Mouse (Mus musculus) stomach, postnatal 0 days (tissue): Measurements from ENCODE around the gene Slc35c1. TPM values are rescaled to one million over a fixed set of nuclear protein-coding genes. Genes with fewer than 3 reads are reported as not detected.

ENCODE experiments used
- ATAC-seq: fragments of 200-750 bp; cut with Nextera tagmentation; 2 replicates; pipeline ENCODE4 v1.8.0; 2017; ENCODE audit not compliant: low FRiP score, low TSS enrichment
- DNase-seq: peaks from one replicate; pipeline ENCODE4 v3.0.0-alpha.2; 2016; ENCODE audit warnings: low spot score
- H3K27ac ChIP-seq: fragments of 300-500 bp; sonication (generic); replicated peaks from 2 replicates; pipeline ENCODE4 v1.5.1; 2014; ENCODE audit warnings: mild to moderate bottlenecking, control low read depth
- H3K27me3 ChIP-seq: fragments of 300-500 bp; sonication (generic); 2 replicates; pipeline ENCODE4 v1.6.1; 2014; ENCODE audit warnings: low read length; ENCODE audit not compliant: control insufficient read depth, insufficient read depth
- H3K36me3 ChIP-seq: fragments of 300-500 bp; sonication (generic); 2 replicates; pipeline ENCODE4 v1.6.1; 2014; ENCODE audit warnings: low read length, mixed read lengths; ENCODE audit not compliant: control insufficient read depth, insufficient read depth
- H3K4me1 ChIP-seq: fragments of 300-500 bp; sonication (generic); replicated peaks from 2 replicates; pipeline ENCODE4 v1.6.1; 2014; ENCODE audit warnings: antibody characterized with exemption; ENCODE audit not compliant: control insufficient read depth, insufficient read depth
- H3K4me2 ChIP-seq: fragments of 300-500 bp; sonication (generic); replicated peaks from 2 replicates; pipeline ENCODE4 v1.6.1; 2014; ENCODE audit warnings: low read depth, mild to moderate bottlenecking, control low read depth, moderate library complexity
- H3K4me3 ChIP-seq: fragments of 300-500 bp; sonication (generic); 2 replicates; pipeline ENCODE4 v1.5.1; 2014; ENCODE audit warnings: low read depth, low read length, control low read depth
- H3K9ac ChIP-seq: fragments of 300-500 bp; sonication (generic); 2 replicates; pipeline ENCODE4 v1.6.1; 2014; ENCODE audit warnings: mild to moderate bottlenecking, low read length, control low read depth, mixed read lengths
- H3K9me3 ChIP-seq: fragments of 300-500 bp; sonication (generic); 2 replicates; pipeline ENCODE4 v1.6.1; 2016; ENCODE audit warnings: low read length; ENCODE audit not compliant: control insufficient read depth
- CTCF ChIP-seq: IDR thresholded peaks from 2 replicates; pipeline ENCODE4 v1.5.1; 2016; ENCODE audit warnings: antibody characterized with exemption, low read depth, mild to moderate bottlenecking, moderate library complexity
- EP300 ChIP-seq: optimal IDR thresholded peaks from 2 replicates; pipeline ENCODE3; 2016; ENCODE audit warnings: antibody characterized with exemption
- WGBS: fragments of 180-500 bp; shearing (Covaris S2); extraction: QIAGEN DNeasy Blood & Tissue Kit; methylation state at CpG from one replicate; pipeline ENCODE4 v1.1.7; 2014; 5-methylcytosine and 5-hydroxymethylcytosine counted together
- polyA plus RNA-seq: library from polyadenylated mRNA; unstranded; fragments of >200 nt; fragmentation: Nextera tagmentation; extraction: Ambion mirVana; gene quantifications from 2 replicates; pipeline ENCODE4 v1.2.1, GENCODE M21; 2015

Slc35c1 gene
- polyA plus RNA-seq, 1 experiment from 2014 or later, result 35.8 TPM

- DNase-seq (peak; percentile 86), ATAC-seq (no peak)
- 23% methylated on average over 17 of the region's 17 CpGs for WGBS
- Histone ChIP-seq H3K4me1 (peaks cover 27% of the 10 kb centered on the region), H3K27me3 (no peaks in the 10 kb centered on the region), H3K4me3 (peak overlapping the region; percentile 90), H3K4me2 (peak overlapping the region; percentile 80), H3K9me3 (no peaks in the 10 kb centered on the region), H3K27ac (peak overlapping the region; percentile 89), H3K36me3 (no peaks in the 10 kb centered on the region), H3K9ac (peak overlapping the region; percentile 93)
- no peak for TF ChIP-seq EP300
- no peak for TF ChIP-seq CTCF
Observed at GRCm38 (mm10) chr2:92432299-92433295, 27.7 kb downstream of the Slc35c1 start.

- Histone ChIP-seq H3K36me3 (no peaks in the 10 kb centered on the region), H3K4me1 (peaks cover 28% of the 10 kb centered on the region), H3K9me3 (no peaks in the 10 kb centered on the region), H3K9ac (peak overlapping the region; percentile 48), H3K4me3 (peak overlapping the region; percentile 90), H3K4me2 (peak overlapping the region; percentile 80), H3K27me3 (no peaks in the 10 kb centered on the region), H3K27ac (peak overlapping the region; percentile 89)
- DNase-seq, result no peak
- 26% methylated on average over 11 of the region's 11 CpGs for WGBS
- no peak for ATAC-seq
- no peak for TF ChIP-seq EP300
- no peak for TF ChIP-seq CTCF
Observed at GRCm38 (mm10) chr2:92431611-92432179, 28.6 kb downstream of the Slc35c1 start.

GRCm38 (mm10) chr2:92430723-92431541, 29.4 kb downstream of the Slc35c1 start:
- Histone ChIP-seq H3K27me3 (no peaks in the 10 kb centered on the region), H3K4me1 (peaks cover 30% of the 10 kb centered on the region), H3K4me3 (peak overlapping the region; percentile 90), H3K9ac (peak overlapping the region; percentile 48), H3K27ac (peak overlapping the region; percentile 89), H3K4me2 (peak overlapping the region; percentile 80), H3K36me3 (no peaks in the 10 kb centered on the region), H3K9me3 (no peaks in the 10 kb centered on the region)
- WGBS, result 48% methylated on average over 21 of the region's 21 CpGs
- TF ChIP-seq EP300, result no peak
- TF ChIP-seq CTCF, result peak; percentile 55
- ATAC-seq, result peak; percentile 54
- peak; percentile 80 for DNase-seq

GRCm38 (mm10) chr2:92430089-92430488, 30.2 kb downstream of the Slc35c1 start:
- Histone ChIP-seq H3K36me3 (no peaks in the 10 kb centered on the region), H3K4me2 (0 out of 2 replicates have a peak overlapping the region, but pooled peaks have one; percentile 8), H3K9ac (peak overlapping the region; percentile 27; the same call in 1 of the 2 replicates), H3K27me3 (no peaks in the 10 kb centered on the region), H3K27ac (peak overlapping the region; percentile 93), H3K9me3 (no peaks in the 10 kb centered on the region), H3K4me3 (no peak overlapping the region), H3K4me1 (peaks cover 38% of the 10 kb centered on the region)
- WGBS, result 60% methylated on average over 2 of the region's 2 CpGs
- ATAC-seq (no peak), DNase-seq (no peak)
- TF ChIP-seq EP300 (no peak), CTCF (no peak)

GRCm38 (mm10) chr2:92427882-92428281, 32.5 kb downstream of the Slc35c1 start:
- Histone ChIP-seq H3K4me1 (peaks cover 50% of the 10 kb centered on the region), H3K9me3 (no peaks in the 10 kb centered on the region), H3K4me2 (peak overlapping the region; percentile 29; the same call in 1 of the 2 replicates), H3K4me3 (no peak overlapping the region), H3K27ac (peak overlapping the region; percentile 93), H3K27me3 (no peaks in the 10 kb centered on the region), H3K36me3 (peaks cover 6% of the 10 kb centered on the region), H3K9ac (peak overlapping the region; percentile 51; the same call in 1 of the 2 replicates)
- WGBS, result 18% methylated on average over 6 of the region's 6 CpGs
- DNase-seq, result peak; percentile 93
- ATAC-seq, result peak; percentile 86
- TF ChIP-seq EP300 (peak; percentile 37), CTCF (peak; percentile 28; the same call in 1 of the 2 replicates)
